Mouse (Mus musculus) neural tube, embryonic 15.5 days (tissue): ENCODE data around the gene Zmym3. TPM values are rescaled to one million over a fixed set of nuclear protein-coding genes. Genes with fewer than 3 reads are reported as not detected.

Source experiments
- ATAC-seq: fragments of 200-750 bp; cut with Nextera tagmentation; 2 replicates; pipeline ENCODE4 v1.8.0; 2017; ENCODE audit warnings: mild to moderate bottlenecking, moderate TSS enrichment, moderate library complexity; ENCODE audit not compliant: low FRiP score
- H3K27ac ChIP-seq: fragments of 300-500 bp; sonication (generic); replicated peaks from 2 replicates; pipeline ENCODE4 v1.5.1; 2015; ENCODE audit warnings: mild to moderate bottlenecking, inconsistent platforms
- H3K27me3 ChIP-seq: fragments of 300-500 bp; sonication (generic); replicated peaks from 2 replicates; pipeline ENCODE4 v1.6.1; 2015; ENCODE audit warnings: inconsistent platforms
- H3K36me3 ChIP-seq: fragments of 300-500 bp; sonication (generic); 2 replicates; pipeline ENCODE4 v1.6.1; 2015; ENCODE audit warnings: inconsistent platforms
- H3K4me1 ChIP-seq: fragments of 300-500 bp; sonication (generic); 2 replicates; pipeline ENCODE4 v1.6.1; 2015; ENCODE audit warnings: inconsistent platforms
- H3K4me2 ChIP-seq: fragments of 300-500 bp; sonication (generic); 2 replicates; pipeline ENCODE4 v1.6.1; 2015; ENCODE audit warnings: inconsistent platforms, mild to moderate bottlenecking, moderate library complexity
- H3K4me3 ChIP-seq: fragments of 300-500 bp; sonication (generic); replicated peaks from 2 replicates; pipeline ENCODE4 v1.5.1; 2015; ENCODE audit warnings: mild to moderate bottlenecking, inconsistent platforms
- H3K9ac ChIP-seq: fragments of 300-500 bp; sonication (generic); replicated peaks from 2 replicates; pipeline ENCODE4 v1.6.1; 2015; ENCODE audit warnings: mild to moderate bottlenecking, inconsistent platforms
- H3K9me3 ChIP-seq: fragments of 300-500 bp; sonication (generic); replicated peaks from 2 replicates; pipeline ENCODE4 v1.6.1; 2016; ENCODE audit warnings: inconsistent platforms
- WGBS: fragments of 180-500 bp; shearing (Covaris S2); methylation state at CpG from one replicate; pipeline ENCODE4 v1.1.7; 2015; ENCODE audit warnings: mixed read lengths; 5-methylcytosine and 5-hydroxymethylcytosine counted together
- polyA plus RNA-seq: library from polyadenylated mRNA; unstranded; fragments of >200 nt; fragmentation: Nextera tagmentation; extraction: Ambion mirVana; gene quantifications from 2 replicates; pipeline ENCODE4 v1.2.1, GENCODE M21; 2015

Zmym3 gene
- polyA plus RNA-seq = 72.3 and 83.4 TPM in 2 replicates

DNA sequence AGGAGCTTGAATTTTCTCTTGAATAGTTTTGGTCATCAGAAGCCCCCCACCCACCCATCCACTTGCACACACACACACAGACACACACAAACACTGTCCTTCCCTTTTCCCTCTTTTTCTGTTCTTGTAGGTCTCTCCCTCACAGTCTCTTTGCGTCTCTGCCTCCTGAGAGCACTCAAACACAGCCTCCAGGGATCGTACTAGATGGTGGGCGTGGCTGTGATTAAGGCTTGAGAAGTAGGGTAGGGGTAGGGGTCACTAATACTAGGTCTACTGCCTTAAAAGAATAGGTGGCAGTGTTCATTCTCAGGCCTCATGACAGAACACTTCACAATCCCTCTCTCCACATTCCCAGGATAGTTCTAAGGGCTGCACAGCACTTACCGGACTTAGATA lies at the start of gene Zmym3:
Gene Zmym3 (minus strand): TSS at position 150 of the 396 bp plus-strand sequence.
- H3K4me2 ChIP-seq = peak within 1 kb of the TSS; percentile 59
- H3K27me3 ChIP-seq = no peaks in the 10 kb centered on the region
- H3K27ac ChIP-seq = peak within 1 kb of the TSS; percentile 89
- peak within 1 kb of the TSS; percentile 67 for H3K9ac ChIP-seq
- H3K9me3 ChIP-seq = no peaks in the 10 kb centered on the region
- ATAC-seq = no peak
- H3K4me1 ChIP-seq = peaks cover 17% of the 10 kb centered on the region
- WGBS = 29% methylated on average over 4 of the region's 4 CpGs
- peak within 1 kb of the TSS; percentile 55 for H3K4me3 ChIP-seq
- H3K36me3 ChIP-seq = no peaks in the 10 kb centered on the region

DNA sequence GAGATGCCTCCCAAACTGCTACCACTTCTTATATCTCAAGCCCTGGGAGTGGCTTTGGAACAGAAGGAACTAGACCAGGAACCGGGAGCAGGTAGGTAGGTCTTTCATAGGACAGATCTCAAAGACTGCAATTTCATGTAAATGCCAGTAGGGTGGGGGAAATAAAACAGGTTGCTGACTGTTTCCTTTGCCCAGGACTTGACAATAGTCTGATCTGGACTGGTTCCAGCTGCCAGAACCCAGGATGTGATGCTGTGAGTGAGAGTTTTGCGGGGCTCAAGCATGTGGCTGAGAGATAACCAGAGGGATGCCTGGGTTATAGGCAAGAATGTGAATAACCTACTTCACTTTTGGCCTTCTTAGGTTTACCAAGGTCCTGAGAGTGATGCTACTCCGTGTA lies 30.9 kb upstream of the Zmym3 start:
- no peak for ATAC-seq
- H3K4me2 ChIP-seq = no peak overlapping the region
- H3K4me1 ChIP-seq = no peaks in the 10 kb centered on the region
- H3K36me3 ChIP-seq = peaks cover 12% of the 10 kb centered on the region; the same call in 1 of the 2 replicates
- no peak overlapping the region for H3K27ac ChIP-seq
- H3K4me3 ChIP-seq = no peak overlapping the region
- no peaks in the 10 kb centered on the region for H3K9me3 ChIP-seq
- WGBS = 86% methylated on average over 3 of the region's 3 CpGs
- no peaks in the 10 kb centered on the region for H3K27me3 ChIP-seq
- H3K9ac ChIP-seq = no peak overlapping the region

DNA sequence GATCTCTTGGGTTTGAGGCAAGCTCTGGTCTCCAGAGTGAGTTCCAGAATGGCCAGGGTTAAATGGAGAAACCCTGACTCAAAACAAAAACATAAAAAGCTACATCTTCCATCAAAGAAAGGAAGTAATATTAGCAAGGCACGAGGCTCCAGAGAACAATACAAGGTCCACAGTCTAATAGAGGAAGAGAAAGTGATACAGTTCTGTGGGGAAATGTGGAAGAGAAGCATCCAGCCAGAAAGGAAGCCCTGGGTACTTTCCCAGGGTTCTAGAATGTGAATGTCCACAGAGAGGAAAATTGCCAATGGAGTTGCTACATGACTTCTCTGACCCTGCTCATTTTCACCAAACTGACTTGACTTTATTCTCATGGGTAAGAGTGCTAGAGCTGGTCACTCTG lies 30.5 kb upstream of the Zmym3 start:
- no peak overlapping the region for H3K9ac ChIP-seq
- no peaks in the 10 kb centered on the region for H3K27me3 ChIP-seq
- 82% methylated on average over 1 of the region's 1 CpGs for WGBS

DNA sequence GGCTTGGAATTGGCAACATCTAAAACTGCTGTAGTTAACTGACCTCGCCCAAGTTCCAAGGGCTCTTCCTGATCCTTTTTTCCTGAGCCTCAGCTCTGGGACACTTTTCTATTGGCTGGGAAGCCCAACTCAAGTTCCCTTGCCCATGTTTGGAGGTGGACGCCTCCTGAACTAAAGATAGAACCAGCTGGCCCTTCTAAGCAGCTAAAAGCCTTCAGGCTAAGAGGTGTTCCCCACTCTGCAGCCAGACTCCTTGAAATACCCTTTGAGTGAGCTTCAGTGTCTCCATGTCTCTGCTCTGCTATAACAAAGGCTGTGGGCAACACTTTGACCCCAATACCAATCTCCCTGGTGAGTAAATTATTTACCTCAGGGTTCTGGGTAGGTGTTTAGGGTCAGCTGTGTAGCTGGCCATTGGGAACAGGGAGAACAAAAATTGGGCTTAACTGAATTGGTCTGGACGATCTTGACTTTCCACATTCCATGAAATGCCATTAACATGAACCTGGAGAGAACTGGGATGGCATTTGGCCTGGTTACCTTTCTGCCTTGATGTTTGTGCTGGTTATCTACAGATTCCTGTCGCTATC lies 28.3 kb upstream of the Zmym3 start, which contains the start of gene Itgb1bp2:
Gene Itgb1bp2 (plus strand): TSS at position 203 of the 590 bp plus-strand sequence.
- no peaks in the 10 kb centered on the region for H3K9me3 ChIP-seq
- H3K4me1 ChIP-seq = no peaks in the 10 kb centered on the region
- peaks cover 33% of the 10 kb centered on the region for H3K36me3 ChIP-seq
- 74% methylated on average over 4 of the region's 4 CpGs for WGBS
- H3K4me3 ChIP-seq = no peak within 1 kb of the TSS
- H3K4me2 ChIP-seq = no peak within 1 kb of the TSS
- no peaks in the 10 kb centered on the region for H3K27me3 ChIP-seq
- no peak within 1 kb of the TSS for H3K9ac ChIP-seq
- H3K27ac ChIP-seq = no peak within 1 kb of the TSS
- ATAC-seq = no peak

More for the DNA sequence above, 30.5 kb upstream of the Zmym3 start:
- Histone ChIP-seq H3K9me3 (no peaks in the 10 kb centered on the region), H3K4me2 (no peak overlapping the region), H3K27ac (no peak overlapping the region), H3K36me3 (peaks cover 16% of the 10 kb centered on the region; the same call in 1 of the 2 replicates), H3K4me1 (no peaks in the 10 kb centered on the region), H3K4me3 (no peak overlapping the region)
- ATAC-seq = no peak

DNA sequence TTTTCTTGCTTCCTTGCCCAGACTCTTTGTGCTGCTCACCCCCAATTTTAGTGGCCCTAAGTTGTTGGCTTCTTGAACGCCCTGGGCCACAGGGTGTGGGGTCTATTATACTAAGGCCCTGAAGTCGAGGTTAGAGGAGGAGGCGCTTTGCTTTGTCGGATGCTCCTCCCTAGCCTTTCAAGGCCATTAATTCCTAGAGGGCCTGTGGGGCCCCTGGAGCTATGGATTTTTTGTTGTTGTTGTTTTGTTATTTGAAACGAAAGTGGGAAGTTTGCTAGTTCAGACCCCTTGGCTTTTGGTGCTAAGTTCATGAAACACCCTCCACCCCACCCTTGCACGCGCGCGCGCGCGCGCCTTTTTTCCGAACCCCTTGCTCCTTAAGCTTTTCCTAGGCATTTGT lies 9.3 kb upstream of the Zmym3 start:
- H3K4me2 ChIP-seq = peak overlapping the region; percentile 54
- 18% methylated on average over 14 of the region's 14 CpGs for WGBS
- H3K9ac ChIP-seq = peak overlapping the region; percentile 69
- ATAC-seq = peak; percentile 67
- H3K4me3 ChIP-seq = peak overlapping the region; percentile 59
- peak overlapping the region; percentile 90 for H3K27ac ChIP-seq
- no peaks in the 10 kb centered on the region for H3K27me3 ChIP-seq
- peaks cover 8% of the 10 kb centered on the region; the same call in 1 of the 2 replicates for H3K4me1 ChIP-seq
- H3K9me3 ChIP-seq = no peaks in the 10 kb centered on the region
- 0 out of 2 replicates have a peak, but pooled peaks cover 6% of the 10 kb centered on the region for H3K36me3 ChIP-seq

DNA sequence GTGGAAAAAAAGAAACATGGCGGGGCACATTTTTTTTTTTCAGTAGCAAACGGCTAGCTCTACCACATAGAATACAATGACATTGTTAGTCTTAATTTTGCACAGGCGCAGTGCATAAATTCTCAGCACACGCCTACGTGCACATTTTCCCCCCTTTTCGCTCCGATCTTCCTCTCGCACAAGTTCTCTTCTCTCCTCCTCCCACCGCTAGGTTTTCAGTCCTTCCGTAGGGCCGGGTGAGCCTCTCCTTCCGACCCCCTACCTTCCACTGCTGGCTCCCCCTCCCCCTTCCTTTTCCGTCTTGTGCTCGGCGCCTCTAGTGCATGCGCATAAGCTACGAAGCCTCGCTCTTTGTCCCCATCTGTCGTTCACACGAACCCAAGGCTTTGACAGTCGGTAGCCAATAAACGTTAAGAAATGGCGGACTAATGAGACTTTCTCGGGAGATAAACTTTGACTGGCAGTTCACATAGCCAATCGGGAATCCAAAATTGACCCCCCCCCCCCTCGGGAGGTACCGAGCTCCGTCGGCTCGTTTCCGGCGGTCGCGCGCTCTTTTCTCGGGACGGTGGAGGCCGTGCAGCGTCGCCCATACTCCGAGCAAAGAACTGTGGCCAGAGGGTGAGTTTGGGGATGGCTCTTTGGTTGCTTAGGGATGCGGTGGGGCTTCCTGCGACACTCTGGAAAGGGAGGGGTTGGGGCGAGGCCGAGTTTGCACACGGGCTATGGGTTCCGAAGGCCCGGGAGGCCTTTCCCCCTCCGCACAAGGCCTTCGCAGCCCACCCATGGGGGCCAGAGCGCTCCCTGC lies 8.7 kb upstream of the Zmym3 start, which contains the start of gene Nono:
Gene Nono (plus strand): TSS at position 177 of the 808 bp plus-strand sequence.
- Histone ChIP-seq H3K4me2 (peak within 1 kb of the TSS; percentile 54), H3K9ac (peak within 1 kb of the TSS; percentile 69), H3K36me3 (0 out of 2 replicates have a peak, but pooled peaks cover 6% of the 10 kb centered on the region), H3K27me3 (no peaks in the 10 kb centered on the region), H3K27ac (peak within 1 kb of the TSS; percentile 90), H3K9me3 (no peaks in the 10 kb centered on the region), H3K4me3 (peak within 1 kb of the TSS; percentile 59), H3K4me1 (peaks cover 8% of the 10 kb centered on the region; the same call in 1 of the 2 replicates)
- WGBS = 22% methylated on average over 49 of the region's 51 CpGs
- peak; percentile 96 for ATAC-seq

DNA sequence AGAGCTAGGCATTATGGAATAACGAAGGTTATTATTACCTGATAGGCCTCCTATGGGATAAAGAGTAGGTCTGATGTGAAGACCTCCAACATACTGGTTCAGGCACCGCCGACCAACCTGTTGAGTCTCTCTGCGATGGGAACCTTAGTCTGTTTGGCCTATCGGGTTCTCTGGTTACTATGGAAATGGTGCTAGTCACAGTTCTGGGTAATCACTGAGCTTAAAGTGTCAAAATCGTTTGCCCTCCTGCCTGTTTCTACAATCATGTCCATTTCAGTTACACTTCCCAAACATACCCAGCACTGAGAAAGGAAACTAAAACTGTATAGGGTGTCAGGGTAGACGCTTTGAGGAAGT lies 8.1 kb upstream of the Zmym3 start:
- peak overlapping the region; percentile 89 for H3K27ac ChIP-seq
- H3K4me2 ChIP-seq = peak overlapping the region; percentile 51
- no peak overlapping the region for H3K9ac ChIP-seq
- ATAC-seq = no peak
- peak overlapping the region; percentile 59 for H3K4me3 ChIP-seq
- 25% methylated on average over 7 of the region's 7 CpGs for WGBS
- H3K36me3 ChIP-seq = 0 out of 2 replicates have a peak, but pooled peaks cover 6% of the 10 kb centered on the region
- H3K4me1 ChIP-seq = peaks cover 8% of the 10 kb centered on the region; the same call in 1 of the 2 replicates
- H3K27me3 ChIP-seq = no peaks in the 10 kb centered on the region
- no peaks in the 10 kb centered on the region for H3K9me3 ChIP-seq

DNA sequence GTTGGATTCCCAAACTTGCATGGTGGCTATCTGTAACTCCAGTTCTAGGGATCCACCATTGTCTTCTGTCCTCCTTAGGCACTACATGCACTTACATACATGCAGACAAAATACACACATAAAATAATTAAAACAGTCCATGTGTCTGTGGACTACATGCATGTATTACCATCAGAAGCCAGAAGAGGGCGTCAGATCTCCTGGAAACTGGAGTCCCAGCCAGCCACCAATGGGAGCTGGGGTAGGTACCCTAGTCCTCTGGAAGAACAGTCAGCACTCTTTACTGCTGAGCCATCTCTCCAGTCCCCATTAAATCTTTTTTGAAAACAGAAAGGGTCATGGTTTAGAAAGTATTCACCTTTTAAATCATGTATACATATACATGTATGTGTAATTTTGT lies 7.1 kb upstream of the Zmym3 start:
- Histone ChIP-seq H3K9me3 (no peaks in the 10 kb centered on the region), H3K4me2 (no peak overlapping the region), H3K27ac (peak overlapping the region; percentile 89; the same call in 1 of the 2 replicates), H3K4me1 (peaks cover 8% of the 10 kb centered on the region; the same call in 1 of the 2 replicates), H3K4me3 (no peak overlapping the region), H3K27me3 (no peaks in the 10 kb centered on the region), H3K9ac (no peak overlapping the region), H3K36me3 (0 out of 2 replicates have a peak, but pooled peaks cover 6% of the 10 kb centered on the region)
- 0% methylated on average over 1 of the region's 1 CpGs for WGBS
- no peak for ATAC-seq

DNA sequence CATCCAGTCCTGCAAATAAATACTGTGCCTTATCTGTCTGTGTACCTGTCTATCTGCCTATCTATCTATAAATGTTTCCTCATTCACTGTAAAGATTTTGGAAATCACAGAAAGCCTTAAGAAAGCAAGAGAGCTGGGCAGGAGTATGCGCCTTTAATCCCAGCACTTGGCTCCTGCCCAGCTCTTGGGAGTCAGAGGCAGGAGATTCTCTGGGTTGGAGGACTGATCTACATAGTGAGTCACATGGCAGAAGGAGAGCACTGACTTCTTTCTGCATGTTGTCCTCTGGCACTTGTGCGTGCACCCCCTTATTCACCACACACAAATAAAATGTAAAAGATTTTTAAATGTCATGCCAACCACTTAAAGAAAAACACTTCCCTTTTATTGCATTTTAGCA lies 2.8 kb upstream of the Zmym3 start:
- no peak overlapping the region for H3K27ac ChIP-seq
- H3K9me3 ChIP-seq = no peaks in the 10 kb centered on the region
- ATAC-seq = no peak
- H3K4me3 ChIP-seq = no peak overlapping the region
- H3K4me2 ChIP-seq = no peak overlapping the region
- peaks cover 2% of the 10 kb centered on the region; the same call in 1 of the 2 replicates for H3K4me1 ChIP-seq
- H3K36me3 ChIP-seq = no peaks in the 10 kb centered on the region
- no peak overlapping the region for H3K9ac ChIP-seq
- no peaks in the 10 kb centered on the region for H3K27me3 ChIP-seq
- WGBS = 100% methylated on average over 2 of the region's 2 CpGs

DNA sequence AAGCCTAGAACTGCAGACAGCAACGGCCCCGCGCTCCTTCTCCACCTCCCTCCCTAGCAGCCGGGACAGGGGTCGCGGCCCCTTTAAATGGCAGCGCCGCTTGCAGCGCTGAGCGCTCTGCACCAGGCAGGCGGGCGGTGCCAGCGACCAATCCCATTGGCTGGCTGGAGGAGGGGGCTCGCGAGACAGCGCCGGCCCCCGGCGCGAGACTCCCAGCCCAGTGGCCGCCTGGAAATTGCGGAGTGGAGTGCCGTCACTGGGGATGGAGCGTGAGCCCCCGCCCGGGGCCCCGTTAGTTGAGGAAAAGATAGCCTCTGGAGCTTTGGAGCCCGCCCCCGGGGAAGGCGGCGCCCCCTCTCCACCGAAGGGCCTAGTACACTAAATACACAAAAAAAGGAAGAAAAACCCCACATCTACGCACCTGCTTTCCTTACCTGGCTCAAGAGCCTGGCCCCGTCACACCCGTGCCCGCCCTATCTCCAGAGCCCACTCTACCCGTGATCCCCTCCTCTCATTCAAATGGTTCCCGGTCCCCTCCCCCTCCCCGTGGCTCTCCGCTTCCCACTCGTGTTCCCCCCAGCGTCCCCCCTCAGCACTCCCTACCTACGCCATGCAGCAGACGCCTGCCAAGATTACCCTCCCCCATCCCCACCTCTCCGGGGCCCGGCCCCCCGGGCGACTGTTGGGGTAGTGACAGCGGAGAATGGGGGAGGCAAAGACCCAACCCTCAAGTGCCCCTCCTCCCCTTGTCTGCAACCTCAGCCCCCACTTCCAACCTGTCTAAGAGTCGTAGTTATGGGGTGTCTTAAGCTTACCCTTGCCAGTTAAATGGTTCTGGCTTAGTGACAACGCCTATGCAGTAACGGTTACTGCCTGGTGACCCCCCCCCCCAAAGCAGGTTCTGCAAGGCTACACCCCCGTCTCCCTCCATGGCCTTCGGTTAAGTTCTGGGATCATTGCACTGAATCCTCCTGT lies 637 bp downstream of the Zmym3 start:
- Histone ChIP-seq H3K9me3 (no peaks in the 10 kb centered on the region), H3K36me3 (no peaks in the 10 kb centered on the region), H3K4me2 (peak overlapping the region; percentile 68), H3K4me1 (peaks cover 17% of the 10 kb centered on the region), H3K27ac (peak overlapping the region; percentile 89), H3K27me3 (no peaks in the 10 kb centered on the region), H3K4me3 (peak overlapping the region; percentile 55), H3K9ac (peak overlapping the region; percentile 67)
- 18% methylated on average over 50 of the region's 54 CpGs for WGBS
- peak; percentile 96 for ATAC-seq
